Mouse (Mus musculus) hindbrain, postnatal 0 days (tissue): ENCODE results near the gene Naa25. TPM values are rescaled to one million over a fixed set of nuclear protein-coding genes. Genes with fewer than 3 reads are reported as not detected.
A peak's percentile ranks its signal among the peaks of the same experiment; 100 is the strongest.
"Not testable (repeated sequence)": the region's sequence is repeated elsewhere in the genome, so short reads cannot be mapped to it uniquely, and the experiment has no call there.

Experiments
- ATAC-seq: fragments of 200-750 bp; cut with Nextera tagmentation; 2 replicates; pipeline ENCODE4 v1.8.0; 2017; ENCODE audit warnings: mild to moderate bottlenecking, moderate TSS enrichment, moderate library complexity
- DNase-seq: peaks from one replicate; pipeline ENCODE4 v3.0.0-alpha.2; 2015; ENCODE audit warnings: low spot score
- H3K27ac ChIP-seq: fragments of 300-500 bp; sonication (generic); 2 replicates; pipeline ENCODE4 v1.5.1; 2014; ENCODE audit warnings: mild to moderate bottlenecking
- H3K27me3 ChIP-seq: fragments of 300-500 bp; sonication (generic); 2 replicates; pipeline ENCODE4 v1.6.1; 2014; ENCODE audit warnings: low read length, mixed read lengths; ENCODE audit not compliant: insufficient read depth
- H3K36me3 ChIP-seq: fragments of 300-500 bp; sonication (generic); 2 replicates; pipeline ENCODE4 v1.6.1; 2014; ENCODE audit warnings: low read length, mixed read lengths; ENCODE audit not compliant: insufficient read depth
- H3K4me1 ChIP-seq: fragments of 300-500 bp; sonication (generic); 2 replicates; pipeline ENCODE4 v1.6.1; 2014; ENCODE audit warnings: antibody characterized with exemption, low read length, mixed read lengths; ENCODE audit not compliant: insufficient read depth
- H3K4me2 ChIP-seq: fragments of 300-500 bp; sonication (generic); 2 replicates; pipeline ENCODE4 v1.6.1; 2014; ENCODE audit warnings: low read depth, mild to moderate bottlenecking, low read length, moderate library complexity, mixed read lengths
- H3K4me3 ChIP-seq: fragments of 300-500 bp; sonication (generic); 2 replicates; pipeline ENCODE4 v1.5.1; 2014; ENCODE audit warnings: low read length
- H3K9ac ChIP-seq: fragments of 300-500 bp; sonication (generic); replicated peaks from 2 replicates; pipeline ENCODE4 v1.6.1; 2014; ENCODE audit warnings: mild to moderate bottlenecking, low read length, moderate library complexity, mixed read lengths
- H3K9me3 ChIP-seq: fragments of 300-500 bp; sonication (generic); 2 replicates; pipeline ENCODE4 v1.6.1; 2016; ENCODE audit warnings: low read length, mixed read lengths
- CTCF ChIP-seq: IDR thresholded peaks from 2 replicates; pipeline ENCODE4 v1.5.1; 2016; ENCODE audit warnings: antibody characterized with exemption, control low read depth, low read depth
- WGBS: fragments of 180-500 bp; shearing (Covaris S2); extraction: QIAGEN DNeasy Blood & Tissue Kit; methylation state at CpG from one replicate; pipeline ENCODE4 v1.1.7; 2014; 5-methylcytosine and 5-hydroxymethylcytosine counted together
- polyA plus RNA-seq: library from polyadenylated mRNA; unstranded; fragments of >200 nt; fragmentation: Nextera tagmentation; extraction: Ambion mirVana; gene quantifications from 2 replicates; pipeline ENCODE4 v1.2.1, GENCODE M21; 2015
- total RNA-seq: library from RNA; depleted of rRNA; stranded (reverse); fragments of >200 nt; gene quantifications from 2 replicates; pipeline ENCODE4 v1.2.3, GENCODE M21; 2014

The Naa25 gene
- total and polyA plus RNA-seq, 2 experiments from 2014 or later: 32.9 to 37.5 TPM

DNA sequence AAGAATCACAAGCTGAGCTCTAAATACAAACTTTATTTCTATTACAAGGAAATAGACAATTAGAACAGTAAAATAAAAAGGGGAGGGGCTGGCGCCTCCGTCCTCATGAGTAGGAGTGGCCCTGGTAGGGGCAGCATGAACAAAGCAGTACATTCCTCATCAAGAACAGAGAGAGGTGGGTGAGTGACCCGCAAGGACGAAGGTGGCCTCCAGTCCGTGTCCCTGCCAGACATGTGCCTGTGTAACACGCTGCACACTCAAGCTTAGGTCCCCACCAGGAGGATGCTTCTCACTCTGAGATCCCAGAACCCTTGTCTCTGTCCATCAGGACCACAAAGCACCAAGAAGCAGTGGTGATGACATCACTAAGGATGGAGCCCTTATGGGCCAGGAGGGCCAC, 26.0 kb upstream of the Naa25 start:
- DNase-seq: no peak
- 94% methylated on average over 6 of the region's 6 CpGs for WGBS
- Histone ChIP-seq H3K27me3 (no peaks in the 10 kb centered on the region), H3K36me3 (peaks cover 57% of the 10 kb centered on the region), H3K9ac (no peak overlapping the region), H3K4me2 (no peak overlapping the region), H3K27ac (no peak overlapping the region), H3K4me3 (no peak overlapping the region), H3K4me1 (no peaks in the 10 kb centered on the region), H3K9me3 (no peaks in the 10 kb centered on the region)
- TF ChIP-seq CTCF: no peak
- no peak for ATAC-seq

DNA sequence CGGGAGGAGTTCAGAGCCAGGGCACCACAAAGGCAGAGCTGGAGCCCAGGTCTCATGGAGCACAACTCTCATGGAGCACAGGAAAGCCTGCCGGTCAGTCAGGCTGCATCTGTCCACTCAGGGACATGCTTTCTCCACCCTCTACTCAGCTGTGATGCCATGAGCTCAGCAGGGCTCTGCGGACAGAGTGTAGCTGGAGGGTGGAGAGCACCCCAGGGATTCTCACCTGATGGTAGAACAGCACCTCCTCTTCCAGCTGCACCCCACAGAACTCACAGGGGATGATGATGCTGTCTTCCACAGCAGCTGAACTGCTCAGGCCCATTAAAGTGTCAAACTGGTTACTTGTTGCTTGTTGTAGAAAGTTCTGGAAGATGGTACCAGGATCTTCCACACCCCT, 22.9 kb upstream of the Naa25 start:
- H3K4me2 ChIP-seq: no peak overlapping the region
- H3K27ac ChIP-seq: no peak overlapping the region
- no peak for TF ChIP-seq CTCF
- WGBS: 95% methylated on average over 3 of the region's 3 CpGs
- no peak overlapping the region for H3K4me3 ChIP-seq
- H3K4me1 ChIP-seq: no peaks in the 10 kb centered on the region
- peaks cover 70% of the 10 kb centered on the region for H3K36me3 ChIP-seq
- ATAC-seq (no peak), DNase-seq (no peak)
- H3K9me3 ChIP-seq: no peaks in the 10 kb centered on the region
- no peaks in the 10 kb centered on the region for H3K27me3 ChIP-seq
- H3K9ac ChIP-seq: no peak overlapping the region

DNA sequence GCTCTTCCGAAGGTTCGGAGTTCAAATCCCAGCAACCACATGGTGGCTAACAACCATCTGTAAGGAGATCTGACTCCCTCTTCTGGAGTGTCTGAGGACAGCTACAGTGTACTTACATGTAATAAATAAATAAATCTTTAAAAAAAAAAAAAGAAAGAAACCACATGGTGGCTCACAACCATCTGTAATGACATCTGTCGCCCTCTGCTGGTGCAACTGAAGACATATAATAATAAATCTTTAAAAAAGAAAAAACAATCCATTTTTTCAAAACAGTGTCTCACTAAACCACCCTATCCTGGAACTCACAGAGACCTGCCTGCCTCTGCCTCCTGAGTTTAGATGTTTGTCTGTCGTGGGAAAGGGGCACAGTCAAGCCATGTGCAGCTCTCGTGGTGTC, 20.8 kb upstream of the Naa25 start:
- not testable (repeated sequence) for ATAC-seq, H3K4me2 ChIP-seq, H3K4me1 ChIP-seq, H3K27ac ChIP-seq, H3K4me3 ChIP-seq, H3K9me3 ChIP-seq, H3K27me3 ChIP-seq, H3K9ac ChIP-seq
- TF ChIP-seq CTCF: peak; percentile 56
- peak; percentile 62 for DNase-seq
- WGBS: 77% methylated on average over 5 of the region's 5 CpGs
- H3K36me3 ChIP-seq: peaks cover 64% of the 10 kb centered on the region

DNA sequence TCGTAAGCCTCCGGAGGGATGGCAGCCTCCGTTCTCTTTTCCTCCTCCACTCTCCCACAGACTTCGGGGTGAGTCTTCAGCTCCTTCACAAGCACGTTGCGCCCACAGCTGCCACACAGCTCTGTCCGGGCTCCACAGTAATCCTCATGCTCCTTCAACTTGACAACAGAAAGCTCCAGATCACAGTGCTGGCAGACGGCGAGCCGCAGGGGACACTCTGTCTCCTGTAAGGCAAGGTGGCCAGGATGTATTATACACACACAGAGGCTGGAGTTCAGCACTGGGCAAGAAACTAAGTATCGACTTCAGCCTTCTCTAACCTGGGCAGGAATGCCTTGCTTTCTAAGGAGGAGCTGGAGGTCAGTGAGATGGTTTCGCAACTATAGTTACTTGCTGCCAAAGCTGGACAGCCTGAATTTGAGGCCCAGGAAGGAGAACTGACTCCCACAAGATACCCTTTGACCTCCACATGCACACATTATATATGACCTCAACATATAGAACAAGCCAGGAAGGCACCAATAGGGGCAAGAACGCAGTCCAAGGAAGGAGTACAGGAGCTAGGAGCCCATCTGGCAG, 19.0 kb upstream of the Naa25 start:
- Histone ChIP-seq H3K27ac (no peak overlapping the region), H3K4me1 (peaks cover 2% of the 10 kb centered on the region), H3K36me3 (peaks cover 51% of the 10 kb centered on the region; the same call in 1 of the 2 replicates), H3K27me3 (no peaks in the 10 kb centered on the region), H3K4me2 (no peak overlapping the region), H3K9ac (no peak overlapping the region), H3K4me3 (no peak overlapping the region), H3K9me3 (no peaks in the 10 kb centered on the region)
- TF ChIP-seq CTCF: no peak
- WGBS: 92% methylated on average over 13 of the region's 13 CpGs
- no peak for ATAC-seq
- no peak for DNase-seq

DNA sequence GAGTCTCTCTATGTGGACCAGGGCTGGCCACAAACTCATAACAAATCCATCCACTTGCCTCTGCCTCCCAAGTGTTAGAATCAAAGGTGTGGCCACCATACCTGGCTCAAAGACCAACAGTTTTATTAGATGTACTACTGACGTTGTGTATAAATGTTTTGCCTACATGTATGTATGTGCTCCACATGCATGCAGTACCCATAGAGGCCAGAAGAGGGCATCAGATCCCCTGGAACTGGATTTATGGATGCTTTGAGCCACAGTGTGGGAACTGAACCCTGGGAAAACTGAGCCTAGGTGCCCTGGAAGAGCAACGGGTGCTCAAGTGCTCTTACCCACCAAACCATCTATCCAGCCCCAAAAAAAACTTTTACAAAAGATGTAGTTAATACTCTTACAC, 17.0 kb upstream of the Naa25 start:
- no peak overlapping the region for H3K27ac ChIP-seq
- DNase-seq (peak; percentile 24), ATAC-seq (no peak)
- WGBS: 94% methylated on average over 2 of the region's 2 CpGs
- H3K9ac ChIP-seq: no peak overlapping the region
- peaks cover 34% of the 10 kb centered on the region; the same call in 1 of the 2 replicates for H3K36me3 ChIP-seq
- no peaks in the 10 kb centered on the region for H3K9me3 ChIP-seq
- no peaks in the 10 kb centered on the region for H3K27me3 ChIP-seq
- H3K4me3 ChIP-seq: no peak overlapping the region
- peak; percentile 69 for TF ChIP-seq CTCF
- H3K4me2 ChIP-seq: no peak overlapping the region
- peaks cover 3% of the 10 kb centered on the region for H3K4me1 ChIP-seq

DNA sequence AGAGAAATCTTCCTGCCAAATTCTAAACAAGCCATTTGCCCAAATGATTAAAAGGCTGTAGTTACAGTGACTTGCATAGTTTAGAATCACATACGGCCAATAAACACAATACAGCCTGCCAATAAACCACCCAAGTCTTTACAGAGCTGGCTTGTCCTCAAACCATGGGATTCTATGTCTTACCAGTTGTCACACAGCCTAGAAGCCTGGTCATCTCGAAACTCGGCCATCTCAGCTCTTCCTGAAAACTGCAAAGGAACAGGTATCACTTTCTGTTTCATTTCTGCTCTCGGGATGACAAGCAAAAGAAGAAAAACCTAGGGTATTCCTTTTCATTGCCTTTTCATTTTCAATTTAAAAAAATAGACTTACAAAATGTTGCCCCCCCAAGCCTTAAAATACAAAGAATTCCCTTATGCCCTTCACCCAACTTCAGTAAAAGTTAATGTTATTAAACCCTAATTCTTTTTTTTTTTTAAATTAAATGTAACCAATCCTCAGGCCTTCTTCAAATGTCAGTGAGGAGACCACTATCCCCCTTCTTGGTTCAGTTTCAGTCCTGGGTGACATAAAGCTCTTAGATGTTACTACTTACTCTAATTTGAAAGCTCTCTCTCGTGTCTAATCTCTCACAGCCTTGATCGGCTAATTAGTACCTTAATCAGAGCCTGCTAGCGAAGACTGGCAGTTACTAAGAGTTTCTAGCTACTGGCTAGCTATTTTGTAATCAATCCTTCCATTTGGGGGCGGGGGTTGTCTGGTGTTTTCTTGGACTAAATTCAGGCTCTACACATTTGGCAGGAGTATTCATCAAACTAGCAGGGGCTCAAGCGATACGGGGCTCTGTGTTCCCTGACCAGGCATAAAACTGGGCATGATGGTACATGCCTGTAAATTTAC, 13.6 kb upstream of the Naa25 start:
- WGBS: 37% methylated on average over 10 of the region's 10 CpGs
- ATAC-seq (no peak), DNase-seq (peak; percentile 29)
- H3K4me2 ChIP-seq: peak overlapping the region; percentile 64
- no peak for TF ChIP-seq CTCF
- H3K36me3 ChIP-seq: peaks cover 17% of the 10 kb centered on the region; the same call in 1 of the 2 replicates
- H3K27ac ChIP-seq: peak overlapping the region; percentile 90
- no peaks in the 10 kb centered on the region for H3K27me3 ChIP-seq
- H3K9me3 ChIP-seq: no peaks in the 10 kb centered on the region
- peak overlapping the region; percentile 75 for H3K4me3 ChIP-seq
- H3K4me1 ChIP-seq: peaks cover 3% of the 10 kb centered on the region
- peak overlapping the region; percentile 88 for H3K9ac ChIP-seq
